Mouse (Mus musculus): ENCODE measurements around the gene Fbxl15. TPM values are rescaled to one million over a fixed set of nuclear protein-coding genes. Genes with fewer than 3 reads are reported as not detected.

The Fbxl15 gene
- total and polyA plus RNA-seq, 2 experiments from 2014 or later = 55.2 to 57.8 TPM

DNA sequence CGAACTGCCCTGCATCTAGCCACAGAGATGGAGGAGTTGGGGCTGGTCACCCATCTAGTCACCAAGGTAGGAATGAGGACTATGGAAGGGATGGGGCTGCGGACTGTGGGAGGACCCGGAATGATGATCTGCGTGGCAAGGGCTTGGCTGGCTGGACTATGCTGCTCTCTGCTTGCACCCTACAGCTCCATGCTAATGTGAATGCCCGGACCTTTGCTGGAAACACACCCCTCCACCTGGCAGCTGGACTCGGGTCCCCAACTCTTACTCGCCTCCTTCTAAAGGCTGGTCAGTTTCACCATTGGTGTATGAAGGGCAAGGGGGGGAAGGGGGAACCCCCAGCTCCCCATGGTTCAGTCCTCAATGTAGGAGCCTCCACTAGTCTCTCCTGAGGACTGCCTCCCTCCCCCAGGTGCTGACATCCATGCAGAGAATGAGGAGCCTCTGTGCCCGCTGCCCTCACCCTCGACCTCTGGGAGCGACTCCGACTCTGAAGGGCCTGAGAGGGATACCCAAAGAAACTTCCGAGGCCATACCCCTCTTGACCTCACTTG, 17.6 kb upstream of the Fbxl15 start:
- Histone ChIP-seq H3K4me2 (ENCODE audit: low read depth, low read length, poor library complexity, severe bottlenecking) (no peak overlapping the region), H3K27ac (ENCODE audit: low read depth, low read length) (no peak overlapping the region), H3K9ac (replicated peaks; ENCODE audit: low read length, poor library complexity, severe bottlenecking) (no peak overlapping the region), H3K4me1 (ENCODE audit: insufficient read depth, low read length) (no peaks in the 10 kb centered on the region), H3K4me3 (ENCODE audit: low read depth, low read length) (no peak overlapping the region), H3K27me3 (ENCODE audit: insufficient read depth, low read length) (peaks cover 6% of the 10 kb centered on the region; the same call in 1 of the 2 replicates), H3K9me3 (ENCODE audit: low read length) (no peaks in the 10 kb centered on the region), H3K36me3 (ENCODE audit: insufficient read depth, low read length) (peaks cover 44% of the 10 kb centered on the region)
- WGBS = 89% methylated on average over 12 of the region's 12 CpGs
- ATAC-seq (ENCODE audit: low FRiP score) (no peak), DNase-seq (ENCODE audit: low spot score) (no peak)
- TF ChIP-seq CTCF (IDR thresholded peaks at IDR 0.05) = no peak

GRCm38 (mm10) chr19:46311341-46311740, 16.6 kb upstream of the Fbxl15 start:
- H3K9me3 ChIP-seq (ENCODE audit: low read length) = no peaks in the 10 kb centered on the region
- no peak overlapping the region for H3K9ac ChIP-seq (replicated peaks; ENCODE audit: low read length, poor library complexity, severe bottlenecking)
- H3K4me3 ChIP-seq (ENCODE audit: low read depth, low read length) = no peak overlapping the region
- 0 out of 2 replicates have a peak, but pooled peaks cover 5% of the 10 kb centered on the region for H3K4me1 ChIP-seq (ENCODE audit: insufficient read depth, low read length)
- H3K27me3 ChIP-seq (ENCODE audit: insufficient read depth, low read length) = peaks cover 4% of the 10 kb centered on the region; the same call in 1 of the 2 replicates
- H3K36me3 ChIP-seq (ENCODE audit: insufficient read depth, low read length) = peaks cover 44% of the 10 kb centered on the region
- WGBS = 92% methylated on average over 9 of the region's 9 CpGs
- no peak overlapping the region for H3K27ac ChIP-seq (ENCODE audit: low read depth, low read length)
- H3K4me2 ChIP-seq (ENCODE audit: low read depth, low read length, poor library complexity, severe bottlenecking) = no peak overlapping the region
- DNase-seq (ENCODE audit: low spot score) (no peak), ATAC-seq (ENCODE audit: low FRiP score) (no peak)
- no peak for TF ChIP-seq CTCF (IDR thresholded peaks at IDR 0.05)

GRCm38 (mm10) chr19:46312566-46312965, 15.4 kb upstream of the Fbxl15 start:
- Histone ChIP-seq H3K36me3 (ENCODE audit: insufficient read depth, low read length) (peaks cover 44% of the 10 kb centered on the region), H3K4me1 (ENCODE audit: insufficient read depth, low read length) (peaks cover 11% of the 10 kb centered on the region), H3K9me3 (ENCODE audit: low read length) (no peaks in the 10 kb centered on the region), H3K27ac (ENCODE audit: low read depth, low read length) (no peak overlapping the region), H3K4me3 (ENCODE audit: low read depth, low read length) (no peak overlapping the region), H3K4me2 (ENCODE audit: low read depth, low read length, poor library complexity, severe bottlenecking) (no peak overlapping the region), H3K27me3 (ENCODE audit: insufficient read depth, low read length) (peaks cover 4% of the 10 kb centered on the region; the same call in 1 of the 2 replicates), H3K9ac (replicated peaks; ENCODE audit: low read length, poor library complexity, severe bottlenecking) (no peak overlapping the region)
- WGBS = 92% methylated on average over 21 of the region's 21 CpGs
- DNase-seq (ENCODE audit: low spot score) (no peak), ATAC-seq (ENCODE audit: low FRiP score) (no peak)
- TF ChIP-seq CTCF (IDR thresholded peaks at IDR 0.05) = no peak

DNA sequence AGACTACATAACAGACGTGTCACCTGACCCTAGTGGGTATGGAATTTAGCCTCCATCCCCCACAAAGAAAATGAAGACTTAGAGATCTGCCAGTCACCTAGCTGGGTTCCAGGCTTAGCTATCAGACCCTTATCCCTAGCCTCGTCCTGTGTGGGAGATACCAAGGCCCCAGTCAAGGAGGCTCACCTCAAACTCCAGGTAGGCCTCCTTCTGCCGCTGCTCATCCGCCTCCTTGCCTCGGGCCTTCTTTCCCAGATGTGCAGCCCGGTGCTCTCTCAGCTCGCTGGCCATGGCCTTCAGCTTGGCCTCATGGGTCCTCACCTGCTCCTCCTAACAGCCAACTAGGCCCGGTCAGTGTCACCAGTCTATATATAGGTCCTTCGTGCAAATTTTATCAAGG, 14.9 kb upstream of the Fbxl15 start:
- no peak for TF ChIP-seq CTCF (IDR thresholded peaks at IDR 0.05)
- H3K9me3 ChIP-seq (ENCODE audit: low read length) = no peaks in the 10 kb centered on the region
- H3K4me1 ChIP-seq (ENCODE audit: insufficient read depth, low read length) = peaks cover 11% of the 10 kb centered on the region
- ATAC-seq (ENCODE audit: low FRiP score) (no peak), DNase-seq (ENCODE audit: low spot score) (no peak)
- peaks cover 44% of the 10 kb centered on the region for H3K36me3 ChIP-seq (ENCODE audit: insufficient read depth, low read length)
- peaks cover 4% of the 10 kb centered on the region; the same call in 1 of the 2 replicates for H3K27me3 ChIP-seq (ENCODE audit: insufficient read depth, low read length)
- H3K9ac ChIP-seq (replicated peaks; ENCODE audit: low read length, poor library complexity, severe bottlenecking) = no peak overlapping the region
- H3K4me2 ChIP-seq (ENCODE audit: low read depth, low read length, poor library complexity, severe bottlenecking) = no peak overlapping the region
- no peak overlapping the region for H3K4me3 ChIP-seq (ENCODE audit: low read depth, low read length)
- no peak overlapping the region for H3K27ac ChIP-seq (ENCODE audit: low read depth, low read length)
- 86% methylated on average over 9 of the region's 9 CpGs for whole genome bisulfite sequencing

- 75% methylated on average over 6 of the region's 6 CpGs for WGBS
Measured at GRCm38 (mm10) chr19:46313591-46313990, 14.4 kb upstream of the Fbxl15 start.

DNA sequence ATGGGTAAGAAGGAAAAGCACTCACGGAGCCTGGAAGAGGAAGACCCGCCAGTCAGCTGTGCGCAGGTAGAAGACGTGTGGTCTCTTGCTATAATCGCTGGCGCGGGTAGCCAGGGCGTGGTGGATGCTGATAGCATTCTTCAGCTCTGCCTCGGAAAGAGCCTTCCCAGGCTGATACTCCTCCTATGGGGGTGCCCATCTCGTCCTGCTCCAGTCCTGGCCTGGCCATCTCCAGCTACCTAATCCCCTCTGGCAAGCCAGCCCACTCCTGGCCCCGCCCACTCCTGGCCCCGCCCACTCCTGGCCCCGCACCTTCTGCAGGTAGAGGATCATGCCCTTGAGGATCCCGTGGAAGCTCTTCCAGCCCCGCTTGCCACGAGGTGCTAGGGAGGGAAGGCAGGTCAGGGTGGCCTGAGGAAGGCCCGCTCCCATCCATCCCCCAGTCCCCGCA, 13.8 kb upstream of the Fbxl15 start:
- WGBS = 18% methylated on average over 18 of the region's 18 CpGs
- Histone ChIP-seq H3K4me3 (ENCODE audit: low read depth, low read length) (no peak overlapping the region), H3K9me3 (ENCODE audit: low read length) (no peaks in the 10 kb centered on the region), H3K9ac (replicated peaks; ENCODE audit: low read length, poor library complexity, severe bottlenecking) (no peak overlapping the region), H3K27me3 (ENCODE audit: insufficient read depth, low read length) (peaks cover 4% of the 10 kb centered on the region; the same call in 1 of the 2 replicates), H3K4me1 (ENCODE audit: insufficient read depth, low read length) (peaks cover 11% of the 10 kb centered on the region), H3K36me3 (ENCODE audit: insufficient read depth, low read length) (peaks cover 44% of the 10 kb centered on the region), H3K4me2 (ENCODE audit: low read depth, low read length, poor library complexity, severe bottlenecking) (no peak overlapping the region), H3K27ac (ENCODE audit: low read depth, low read length) (no peak overlapping the region)
- no peak for TF ChIP-seq CTCF (IDR thresholded peaks at IDR 0.05)
- DNase-seq (ENCODE audit: low spot score) (no peak), ATAC-seq (ENCODE audit: low FRiP score) (no peak)

More at GRCm38 (mm10) chr19:46313591-46313990, 14.4 kb upstream of the Fbxl15 start:
- no peak overlapping the region for H3K4me3 ChIP-seq (ENCODE audit: low read depth, low read length)
- ATAC-seq (ENCODE audit: low FRiP score) (no peak), DNase-seq (ENCODE audit: low spot score) (no peak)
- H3K27ac ChIP-seq (ENCODE audit: low read depth, low read length) = no peak overlapping the region
- no peak overlapping the region for H3K9ac ChIP-seq (replicated peaks; ENCODE audit: low read length, poor library complexity, severe bottlenecking)
- H3K27me3 ChIP-seq (ENCODE audit: insufficient read depth, low read length) = peaks cover 4% of the 10 kb centered on the region; the same call in 1 of the 2 replicates
- peaks cover 44% of the 10 kb centered on the region for H3K36me3 ChIP-seq (ENCODE audit: insufficient read depth, low read length)
- H3K4me1 ChIP-seq (ENCODE audit: insufficient read depth, low read length) = peaks cover 11% of the 10 kb centered on the region
- no peak overlapping the region for H3K4me2 ChIP-seq (ENCODE audit: low read depth, low read length, poor library complexity, severe bottlenecking)
- H3K9me3 ChIP-seq (ENCODE audit: low read length) = no peaks in the 10 kb centered on the region
- 0 out of 2 replicates have a peak, but pooled peaks have one; percentile 1 for TF ChIP-seq CTCF (IDR thresholded peaks at IDR 0.05)

All from midbrain, postnatal 0 days (tissue).